Mouse (Mus musculus) midbrain, embryonic 12.5 days (tissue): ENCODE results near the gene Gm10142. TPM values are rescaled to one million over a fixed set of nuclear protein-coding genes. Genes with fewer than 3 reads are reported as not detected.
"Not testable (repeated sequence)": the region's sequence is repeated elsewhere in the genome, so short reads cannot be mapped to it uniquely, and the experiment has no call there.

Experiments used
- ATAC-seq: fragments of 200-750 bp; cut with Nextera tagmentation; 2 replicates; pipeline ENCODE4 v1.8.0; 2017; ENCODE audit warnings: low read depth, moderate TSS enrichment, moderate library complexity; ENCODE audit not compliant: low FRiP score
- H3K27ac ChIP-seq: fragments of 300-500 bp; sonication (generic); replicated peaks from 2 replicates; pipeline ENCODE4 v1.5.1; 2016; ENCODE audit warnings: mild to moderate bottlenecking
- H3K27me3 ChIP-seq: fragments of 300-500 bp; sonication (generic); 2 replicates; pipeline ENCODE4 v1.6.1; 2016; ENCODE audit warnings: mild to moderate bottlenecking
- H3K36me3 ChIP-seq: fragments of 300-500 bp; sonication (generic); 2 replicates; pipeline ENCODE4 v1.6.1; 2016
- H3K4me1 ChIP-seq: fragments of 300-500 bp; sonication (generic); 2 replicates; pipeline ENCODE4 v1.6.1; 2016
- H3K4me2 ChIP-seq: fragments of 300-500 bp; sonication (generic); replicated peaks from 2 replicates; pipeline ENCODE4 v1.6.1; 2016; ENCODE audit warnings: mild to moderate bottlenecking, moderate library complexity
- H3K4me3 ChIP-seq: fragments of 300-500 bp; sonication (generic); 2 replicates; pipeline ENCODE4 v1.5.1; 2016; ENCODE audit warnings: mild to moderate bottlenecking
- H3K9ac ChIP-seq: fragments of 300-500 bp; sonication (generic); replicated peaks from 2 replicates; pipeline ENCODE4 v1.6.1; 2016; ENCODE audit warnings: mild to moderate bottlenecking, moderate library complexity
- H3K9me3 ChIP-seq: fragments of 300-500 bp; sonication (generic); 2 replicates; pipeline ENCODE4 v1.6.1; 2016; ENCODE audit warnings: mild to moderate bottlenecking
- WGBS: fragments of 180-500 bp; shearing (Covaris S2); methylation state at CpG from one replicate; pipeline ENCODE4 v1.1.7; 2016; 5-methylcytosine and 5-hydroxymethylcytosine counted together
- polyA plus RNA-seq: library from polyadenylated mRNA; unstranded; fragments of >200 nt; fragmentation: Nextera tagmentation; extraction: Ambion mirVana; gene quantifications from 2 replicates; pipeline ENCODE4 v1.2.1, GENCODE M21; 2016

The Gm10142 gene
- polyA plus RNA-seq, 1 experiment from 2014 or later = not detected

- no peaks in the 10 kb centered on the region for H3K27me3 ChIP-seq
- no peaks in the 10 kb centered on the region for H3K4me1 ChIP-seq
- H3K9ac ChIP-seq = no peak within 1 kb of the TSS
- no peak within 1 kb of the TSS for H3K27ac ChIP-seq
- H3K4me2 ChIP-seq = no peak within 1 kb of the TSS
- H3K36me3 ChIP-seq = no peaks in the 10 kb centered on the region
- no peak within 1 kb of the TSS for H3K4me3 ChIP-seq
- ATAC-seq = no peak
- H3K9me3 ChIP-seq = no peaks in the 10 kb centered on the region
- 37% methylated on average over 4 of the region's 4 CpGs for WGBS
Measured at GRCm38 (mm10) chr10:77697133-77697532, 18.5 kb upstream of the Gm10142 start, which contains the start of gene Gm9508. TSS of gene Gm9508 (minus strand) at chr10:77697233.

- Histone ChIP-seq H3K27me3 (no peaks in the 10 kb centered on the region), H3K36me3 (no peaks in the 10 kb centered on the region), H3K4me2 (no peak within 1 kb of the TSS), H3K9ac (no peak within 1 kb of the TSS), H3K4me1 (no peaks in the 10 kb centered on the region), H3K27ac (no peak within 1 kb of the TSS), H3K9me3 (peaks cover 7% of the 10 kb centered on the region; the same call in 1 of the 2 replicates), H3K4me3 (no peak within 1 kb of the TSS)
- ATAC-seq = no peak
- WGBS = 85% methylated on average over 1 of the region's 1 CpGs
Measured at GRCm38 (mm10) chr10:77706326-77706725, 9.3 kb upstream of the Gm10142 start, which contains the start of gene Gm10272. TSS of gene Gm10272 (plus strand) at chr10:77706626.

- ATAC-seq = no peak
- Histone ChIP-seq H3K4me1 (no peaks in the 10 kb centered on the region), H3K4me3 (no peak overlapping the region), H3K36me3 (no peaks in the 10 kb centered on the region), H3K9ac (no peak overlapping the region), H3K27me3 (no peaks in the 10 kb centered on the region), H3K27ac (no peak overlapping the region), H3K4me2 (no peak overlapping the region), H3K9me3 (no peaks in the 10 kb centered on the region)
- 76% methylated on average over 3 of the region's 3 CpGs for WGBS
Measured at GRCm38 (mm10) chr10:77709831-77710230, 5.8 kb upstream of the Gm10142 start.

GRCm38 (mm10) chr10:77711157-77711556, 4.5 kb upstream of the Gm10142 start, which contains the start of gene Gm10024:
TSS of gene Gm10024 (plus strand) at chr10:77711457.
- H3K4me3 ChIP-seq, H3K9me3 ChIP-seq, H3K9ac ChIP-seq, H3K4me2 ChIP-seq, H3K27me3 ChIP-seq, H3K27ac ChIP-seq, H3K4me1 ChIP-seq, H3K36me3 ChIP-seq, ATAC-seq: not testable (repeated sequence)

DNA sequence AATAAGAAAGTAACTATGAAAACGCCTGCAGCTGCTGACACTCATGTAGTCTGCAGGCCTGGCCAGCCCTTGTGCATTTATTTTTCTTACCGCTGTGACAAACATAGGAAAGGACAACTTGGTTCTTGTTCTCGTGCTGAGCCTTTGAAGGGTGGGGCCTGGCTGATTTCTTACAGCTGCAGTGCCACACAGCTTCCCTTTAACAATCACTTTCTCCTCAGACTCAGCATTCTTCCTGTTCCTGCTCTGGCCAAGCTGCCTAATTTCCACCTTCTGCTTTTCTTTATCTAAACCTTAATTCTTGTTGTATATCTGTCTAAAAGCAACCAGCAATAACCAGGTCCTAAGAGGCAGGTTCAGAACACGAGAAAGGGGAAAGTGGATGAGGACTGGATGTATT, 1.9 kb upstream of the Gm10142 start:
- Histone ChIP-seq H3K27ac (no peak overlapping the region), H3K9me3 (no peaks in the 10 kb centered on the region), H3K36me3 (no peaks in the 10 kb centered on the region), H3K4me1 (no peaks in the 10 kb centered on the region), H3K4me3 (no peak overlapping the region), H3K4me2 (no peak overlapping the region), H3K9ac (no peak overlapping the region), H3K27me3 (no peaks in the 10 kb centered on the region)
- ATAC-seq = no peak
- 75% methylated on average over 4 of the region's 4 CpGs for WGBS

- not testable (repeated sequence) for H3K4me1 ChIP-seq, H3K27me3 ChIP-seq, H3K4me2 ChIP-seq, H3K4me3 ChIP-seq, H3K9me3 ChIP-seq, H3K36me3 ChIP-seq, H3K27ac ChIP-seq, ATAC-seq, H3K9ac ChIP-seq
- 86% methylated on average over 1 of the region's 1 CpGs for WGBS
Measured at GRCm38 (mm10) chr10:77720299-77720698, 4.7 kb downstream of the Gm10142 start, which contains the start of gene Krtap12-1. TSS of gene Krtap12-1 (plus strand) at chr10:77720599.

DNA sequence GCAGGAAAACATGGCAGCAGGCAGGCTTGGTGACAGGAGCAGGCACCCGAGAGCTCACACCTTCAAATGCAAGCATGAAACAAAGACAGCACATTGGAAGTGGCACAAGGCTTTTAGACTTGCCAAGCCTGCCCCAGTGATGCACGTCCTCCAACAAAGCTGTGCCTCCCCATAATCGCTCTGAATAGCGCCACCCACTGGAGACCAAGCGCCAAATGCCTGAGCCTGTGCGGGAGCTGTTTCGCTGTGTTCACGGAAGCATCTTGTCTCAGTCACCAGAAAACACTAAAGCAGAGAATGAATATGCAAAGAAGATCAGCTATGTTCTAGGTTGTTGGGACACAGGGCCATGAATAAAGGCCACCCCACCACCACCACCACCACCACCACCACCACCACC, 9.2 kb downstream of the Gm10142 start:
- no peaks in the 10 kb centered on the region for H3K27me3 ChIP-seq
- H3K9me3 ChIP-seq = 0 out of 2 replicates have a peak, but pooled peaks cover 3% of the 10 kb centered on the region
- WGBS = 80% methylated on average over 8 of the region's 8 CpGs
- H3K36me3 ChIP-seq = no peaks in the 10 kb centered on the region
- no peak for ATAC-seq
- no peak overlapping the region for H3K27ac ChIP-seq
- no peaks in the 10 kb centered on the region for H3K4me1 ChIP-seq
- no peak overlapping the region for H3K4me3 ChIP-seq
- H3K4me2 ChIP-seq = no peak overlapping the region
- no peak overlapping the region for H3K9ac ChIP-seq

DNA sequence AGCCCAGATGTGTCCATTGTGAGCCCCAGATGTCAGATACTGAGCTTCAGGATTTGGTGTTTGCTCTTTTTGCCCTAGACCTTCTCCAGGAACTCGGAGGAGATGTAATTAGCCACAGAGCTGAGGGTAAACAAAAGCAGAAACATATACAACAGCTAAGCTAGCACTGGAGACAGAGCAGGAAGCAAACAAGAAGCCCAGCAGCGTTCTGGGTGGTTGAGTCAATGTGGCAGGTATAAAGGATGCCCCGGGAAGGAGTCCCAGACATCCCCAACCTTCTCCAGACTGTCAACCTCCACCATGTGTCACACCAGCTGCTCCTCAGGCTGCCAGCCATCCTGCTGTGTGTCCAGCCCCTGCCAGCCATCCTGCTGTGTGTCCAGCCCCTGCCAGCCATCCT, 10.6 kb downstream of the Gm10142 start, which contains the start of gene Gm10100:
Gene Gm10100 (plus strand): TSS at position 301 of the 400 bp plus-strand sequence.
- Histone ChIP-seq H3K9me3 (no peaks in the 10 kb centered on the region), H3K9ac (no peak within 1 kb of the TSS), H3K4me3 (no peak within 1 kb of the TSS), H3K4me2 (no peak within 1 kb of the TSS), H3K27me3 (no peaks in the 10 kb centered on the region), H3K36me3 (no peaks in the 10 kb centered on the region), H3K27ac (no peak within 1 kb of the TSS), H3K4me1 (no peaks in the 10 kb centered on the region)
- no peak for ATAC-seq
- WGBS = 30% methylated on average over 3 of the region's 3 CpGs

DNA sequence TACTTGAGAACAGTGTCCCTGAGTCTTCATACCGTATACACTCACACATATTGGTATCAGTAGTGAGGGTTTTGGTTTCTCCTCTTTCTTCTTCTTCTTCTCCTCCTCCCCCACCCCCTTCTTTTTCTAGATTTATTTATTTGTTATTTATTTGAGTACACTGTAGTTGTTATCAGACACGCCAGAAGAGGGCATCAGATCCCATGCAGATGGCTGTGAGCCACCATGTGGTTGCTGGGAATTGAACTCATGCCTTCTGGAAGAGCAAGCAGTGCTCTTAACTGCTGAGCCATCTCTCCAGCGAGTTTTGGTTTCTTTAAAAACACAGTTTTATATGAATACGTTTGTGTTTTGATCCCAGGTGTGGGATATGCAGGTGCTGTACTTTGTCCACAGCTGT, 12.7 kb downstream of the Gm10142 start:
- Histone ChIP-seq H3K4me2 (no peak overlapping the region), H3K27ac (no peak overlapping the region), H3K9me3 (no peaks in the 10 kb centered on the region), H3K36me3 (no peaks in the 10 kb centered on the region), H3K27me3 (no peaks in the 10 kb centered on the region), H3K4me1 (no peaks in the 10 kb centered on the region), H3K9ac (no peak overlapping the region), H3K4me3 (no peak overlapping the region)
- 72% methylated on average over 4 of the region's 4 CpGs for WGBS
- ATAC-seq = no peak

- WGBS = 57% methylated on average over 4 of the region's 4 CpGs
- H3K27ac ChIP-seq = no peak overlapping the region
- H3K9ac ChIP-seq = no peak overlapping the region
- no peaks in the 10 kb centered on the region for H3K27me3 ChIP-seq
- no peak for ATAC-seq
- H3K4me2 ChIP-seq = no peak overlapping the region
- H3K4me1 ChIP-seq = no peaks in the 10 kb centered on the region
- H3K4me3 ChIP-seq = no peak overlapping the region
- H3K36me3 ChIP-seq = no peaks in the 10 kb centered on the region
- no peaks in the 10 kb centered on the region for H3K9me3 ChIP-seq
Measured at GRCm38 (mm10) chr10:77729241-77729640, 13.6 kb downstream of the Gm10142 start.

DNA sequence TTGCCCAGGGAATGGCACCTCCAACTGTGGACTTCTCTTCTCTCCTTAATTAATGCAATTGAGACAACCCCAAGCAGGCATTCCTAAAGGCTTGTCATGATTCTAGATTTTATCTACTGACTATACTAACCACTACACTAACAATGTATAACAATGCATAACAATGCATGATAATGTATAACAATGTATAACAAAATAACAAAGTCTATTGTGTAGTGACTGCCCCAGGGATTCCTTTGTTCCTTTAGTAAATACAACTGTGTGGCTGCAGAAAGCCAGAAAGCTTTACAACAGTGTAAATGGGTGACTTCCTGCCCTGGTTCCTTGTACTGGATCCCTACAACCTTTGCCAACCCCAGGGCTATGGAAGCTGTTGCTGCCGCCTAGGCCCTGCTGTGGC, 20.3 kb downstream of the Gm10142 start:
- no peaks in the 10 kb centered on the region for H3K36me3 ChIP-seq
- H3K4me1 ChIP-seq = no peaks in the 10 kb centered on the region; the same call in none of the 2 replicates
- no peak for ATAC-seq
- WGBS = 100% methylated on average over 1 of the region's 1 CpGs
- H3K27ac ChIP-seq = no peak overlapping the region
- no peaks in the 10 kb centered on the region for H3K9me3 ChIP-seq
- H3K4me3 ChIP-seq = no peak overlapping the region
- no peak overlapping the region for H3K9ac ChIP-seq
- H3K27me3 ChIP-seq = no peaks in the 10 kb centered on the region
- no peak overlapping the region for H3K4me2 ChIP-seq

DNA sequence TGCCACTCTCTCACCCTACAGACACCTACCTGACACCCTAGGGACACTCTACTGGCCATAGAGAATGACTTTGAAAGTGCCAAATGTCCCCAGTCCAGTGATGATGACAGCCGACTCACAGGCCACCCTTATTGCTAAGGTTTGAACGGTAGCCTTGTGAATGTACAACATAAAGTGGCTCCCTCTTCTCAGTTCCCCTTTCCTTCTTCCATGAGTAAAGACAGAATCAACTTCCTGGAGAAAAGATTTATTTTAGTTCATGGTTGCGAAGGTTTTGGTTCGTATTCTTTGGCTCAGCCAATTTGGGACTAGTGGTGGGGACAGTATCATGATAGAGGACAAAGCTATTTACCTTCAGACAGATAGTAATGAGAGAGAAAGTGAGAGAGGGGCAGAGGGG, 23.3 kb downstream of the Gm10142 start:
- Histone ChIP-seq H3K9me3 (no peaks in the 10 kb centered on the region), H3K27me3 (no peaks in the 10 kb centered on the region), H3K36me3 (no peaks in the 10 kb centered on the region), H3K4me2 (no peak overlapping the region), H3K4me1 (peaks cover 4% of the 10 kb centered on the region), H3K4me3 (no peak overlapping the region), H3K27ac (no peak overlapping the region), H3K9ac (no peak overlapping the region)
- no peak for ATAC-seq
- WGBS = 85% methylated on average over 4 of the region's 4 CpGs
